Mouse (Mus musculus): ENCODE measurements at regions not wholly inside any gene's neighbourhood (a gene's known extent, or its start where the extent isn't known, plus 50 kb on each side); places are given as distances from the start of the nearest gene placed in this dataset.

DNA sequence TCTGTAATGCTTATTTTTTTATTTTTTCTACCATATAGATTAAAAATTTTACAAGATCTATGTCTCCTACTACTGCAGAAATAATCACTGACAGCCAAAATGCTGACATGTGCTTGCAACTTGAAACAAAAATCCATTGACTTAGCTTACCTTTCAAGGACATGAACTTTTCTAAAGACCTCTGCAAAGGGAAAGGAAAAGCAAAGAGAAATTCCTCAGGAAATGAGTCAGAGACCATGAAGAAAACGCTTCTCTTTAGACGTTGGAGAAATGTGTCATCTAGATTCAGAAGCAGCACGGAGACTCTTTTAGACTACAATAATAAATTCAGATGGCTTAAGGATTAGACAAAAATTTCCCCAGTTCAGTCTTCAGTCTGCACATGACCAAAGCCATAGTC is 2188.6 kb upstream of the Tenm3 start:
- Histone ChIP-seq H3K4me3 (ENCODE audit: low read depth, low read length) (no peak overlapping the region), H3K4me1 (ENCODE audit: insufficient read depth) (no peaks in the 10 kb centered on the region), H3K4me2 (ENCODE audit: low read depth, low read length) (no peak overlapping the region), H3K27me3 (ENCODE audit: insufficient read depth, low read length) (no peaks in the 10 kb centered on the region), H3K9ac (replicated peaks) (no peak overlapping the region), H3K36me3 (replicated peaks; ENCODE audit: insufficient read depth, low read length) (no peaks in the 10 kb centered on the region), H3K27ac (ENCODE audit: low read depth) (no peak overlapping the region), H3K9me3 (ENCODE audit: low read length) (no peaks in the 10 kb centered on the region)
- no peak for TF ChIP-seq CTCF (IDR thresholded peaks at IDR 0.05; ENCODE audit: low read depth)
- TF ChIP-seq EP300 (IDR thresholded peaks at IDR 0.05; ENCODE audit: low read depth): no peak
- DNase-seq (no peak), ATAC-seq (no peak)
- WGBS (ENCODE audit: insufficient replicate concordance): 32% methylated on average over 3 of the region's 3 CpGs

DNA sequence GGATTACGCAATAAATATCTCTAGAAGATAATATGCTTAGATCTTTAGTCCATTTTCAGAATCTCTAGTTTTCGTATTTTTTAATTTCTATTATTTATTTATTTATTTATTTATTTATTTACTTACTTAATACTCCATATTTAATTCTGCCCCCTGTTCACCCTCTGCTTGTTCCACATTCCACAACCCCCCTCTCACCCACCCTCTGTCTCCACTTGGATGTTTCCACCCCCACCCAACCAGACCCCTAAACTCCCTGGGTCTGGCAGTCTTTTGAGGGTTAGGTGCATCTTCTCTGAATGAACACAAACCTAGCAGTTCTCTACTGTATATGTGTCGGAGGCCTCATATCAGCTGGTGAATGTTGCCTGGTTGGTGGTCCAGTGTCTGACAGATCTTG is 2166.8 kb upstream of the Tenm3 start:
- no peak for DNase-seq
- 79% methylated on average over 3 of the region's 3 CpGs for WGBS (ENCODE audit: insufficient replicate concordance)

DNA sequence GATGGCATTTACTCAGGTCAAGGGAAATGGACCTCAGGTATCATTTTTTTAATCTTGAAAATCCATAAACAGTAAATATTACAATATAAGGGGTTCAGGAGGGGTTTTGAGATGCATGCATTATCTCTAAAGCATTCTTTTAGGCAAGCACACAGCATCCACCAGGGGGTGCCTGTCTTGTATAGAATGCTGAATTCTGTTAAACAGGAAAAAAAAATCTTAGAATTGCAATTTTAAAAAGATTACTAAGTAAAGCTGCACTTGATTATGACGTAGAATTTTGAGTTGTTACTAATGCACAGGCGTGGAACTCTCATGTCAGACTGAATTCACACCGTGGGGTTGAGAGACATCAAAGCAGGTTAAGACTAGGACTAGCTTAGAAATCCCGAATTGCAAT is 2123.6 kb upstream of the Tenm3 start:
- TF ChIP-seq EP300 (IDR thresholded peaks at IDR 0.05; ENCODE audit: low read depth) (no peak), CTCF (IDR thresholded peaks at IDR 0.05; ENCODE audit: low read depth) (no peak)
- H3K27ac ChIP-seq (ENCODE audit: low read depth): no peak overlapping the region
- DNase-seq: no peak
- no peaks in the 10 kb centered on the region for H3K4me1 ChIP-seq (ENCODE audit: insufficient read depth)
- ATAC-seq: no peak
- H3K9me3 ChIP-seq (ENCODE audit: low read length): no peaks in the 10 kb centered on the region
- H3K36me3 ChIP-seq (replicated peaks; ENCODE audit: insufficient read depth, low read length): no peaks in the 10 kb centered on the region
- no peak overlapping the region for H3K4me2 ChIP-seq (ENCODE audit: low read depth, low read length)
- no peaks in the 10 kb centered on the region for H3K27me3 ChIP-seq (ENCODE audit: insufficient read depth, low read length)
- no peak overlapping the region for H3K4me3 ChIP-seq (ENCODE audit: low read depth, low read length)
- H3K9ac ChIP-seq (replicated peaks): no peak overlapping the region
- 52% methylated on average over 4 of the region's 4 CpGs for WGBS (ENCODE audit: insufficient replicate concordance)

More for the DNA sequence above, 2166.8 kb upstream of the Tenm3 start:
- Histone ChIP-seq H3K27me3 (ENCODE audit: insufficient read depth, low read length) (no peaks in the 10 kb centered on the region), H3K27ac (ENCODE audit: low read depth) (no peak overlapping the region), H3K36me3 (replicated peaks; ENCODE audit: insufficient read depth, low read length) (no peaks in the 10 kb centered on the region), H3K9ac (replicated peaks) (no peak overlapping the region), H3K9me3 (ENCODE audit: low read length) (no peaks in the 10 kb centered on the region), H3K4me1 (ENCODE audit: insufficient read depth) (no peaks in the 10 kb centered on the region), H3K4me3 (ENCODE audit: low read depth, low read length) (no peak overlapping the region), H3K4me2 (ENCODE audit: low read depth, low read length) (no peak overlapping the region)
- ATAC-seq: no peak
- TF ChIP-seq EP300 (IDR thresholded peaks at IDR 0.05; ENCODE audit: low read depth): no peak
- no peak for TF ChIP-seq CTCF (IDR thresholded peaks at IDR 0.05; ENCODE audit: low read depth)

DNA sequence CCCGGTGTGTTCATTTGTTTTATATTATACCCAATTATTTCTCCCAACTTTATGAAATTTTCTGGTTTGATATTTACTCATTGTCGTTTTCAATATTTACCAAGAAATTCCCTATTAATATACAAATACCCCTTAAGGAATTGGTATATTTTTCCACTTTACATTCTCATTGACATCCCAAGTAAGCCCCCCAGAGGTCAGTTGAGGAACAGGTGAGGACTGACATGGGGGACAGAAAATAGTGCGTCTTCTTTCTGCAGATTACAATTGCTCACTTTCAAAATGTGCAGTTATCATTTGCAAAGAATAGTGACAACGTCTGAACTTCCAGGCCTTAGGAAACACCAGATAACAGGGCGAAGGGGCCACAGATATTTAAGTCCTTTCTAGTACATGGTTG is 2073.8 kb upstream of the Tenm3 start:
- peaks cover 21% of the 10 kb centered on the region for H3K27me3 ChIP-seq (ENCODE audit: insufficient read depth, low read length)
- no peak for TF ChIP-seq EP300 (IDR thresholded peaks at IDR 0.05; ENCODE audit: low read depth)
- no peak for TF ChIP-seq CTCF (IDR thresholded peaks at IDR 0.05; ENCODE audit: low read depth)
- H3K4me3 ChIP-seq (ENCODE audit: low read depth, low read length): no peak overlapping the region
- no peak overlapping the region for H3K4me2 ChIP-seq (ENCODE audit: low read depth, low read length)
- DNase-seq (no peak), ATAC-seq (no peak)
- H3K9ac ChIP-seq (replicated peaks): no peak overlapping the region
- no peaks in the 10 kb centered on the region for H3K9me3 ChIP-seq (ENCODE audit: low read length)
- H3K4me1 ChIP-seq (ENCODE audit: insufficient read depth): no peaks in the 10 kb centered on the region
- H3K27ac ChIP-seq (ENCODE audit: low read depth): no peak overlapping the region
- WGBS (ENCODE audit: insufficient replicate concordance): 24% methylated on average over 5 of the region's 5 CpGs
- no peaks in the 10 kb centered on the region for H3K36me3 ChIP-seq (replicated peaks; ENCODE audit: insufficient read depth, low read length)

DNA sequence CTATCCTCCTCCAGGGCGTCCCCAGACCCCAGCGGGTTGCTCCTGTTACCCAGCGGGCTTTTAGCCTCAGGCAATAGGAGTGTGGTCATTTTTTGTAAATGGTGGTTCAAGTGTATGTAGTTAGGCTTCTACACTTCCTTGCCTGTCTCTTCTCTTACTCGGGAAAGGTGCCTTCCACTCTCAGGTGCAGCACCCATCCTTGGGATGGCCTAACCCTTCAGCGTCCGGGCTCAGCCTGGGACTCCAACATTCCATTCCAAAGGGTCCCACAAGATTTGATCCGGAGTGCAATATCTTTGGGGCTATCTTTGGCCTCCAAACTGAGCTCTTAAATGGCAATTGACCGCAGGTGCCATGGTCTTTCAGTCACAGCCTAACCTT is 2073.0 kb upstream of the Tenm3 start:
- peaks cover 21% of the 10 kb centered on the region for H3K27me3 ChIP-seq (ENCODE audit: insufficient read depth, low read length)
- H3K4me2 ChIP-seq (ENCODE audit: low read depth, low read length): no peak overlapping the region
- DNase-seq (no peak), ATAC-seq (no peak)
- H3K9me3 ChIP-seq (ENCODE audit: low read length): no peaks in the 10 kb centered on the region
- 6% methylated on average over 8 of the region's 8 CpGs for WGBS (ENCODE audit: insufficient replicate concordance)
- TF ChIP-seq EP300 (IDR thresholded peaks at IDR 0.05; ENCODE audit: low read depth) (no peak), CTCF (IDR thresholded peaks at IDR 0.05; ENCODE audit: low read depth) (no peak)
- no peak overlapping the region for H3K4me3 ChIP-seq (ENCODE audit: low read depth, low read length)
- no peaks in the 10 kb centered on the region for H3K4me1 ChIP-seq (ENCODE audit: insufficient read depth)
- H3K9ac ChIP-seq (replicated peaks): no peak overlapping the region
- H3K27ac ChIP-seq (ENCODE audit: low read depth): no peak overlapping the region
- H3K36me3 ChIP-seq (replicated peaks; ENCODE audit: insufficient read depth, low read length): no peaks in the 10 kb centered on the region

DNA sequence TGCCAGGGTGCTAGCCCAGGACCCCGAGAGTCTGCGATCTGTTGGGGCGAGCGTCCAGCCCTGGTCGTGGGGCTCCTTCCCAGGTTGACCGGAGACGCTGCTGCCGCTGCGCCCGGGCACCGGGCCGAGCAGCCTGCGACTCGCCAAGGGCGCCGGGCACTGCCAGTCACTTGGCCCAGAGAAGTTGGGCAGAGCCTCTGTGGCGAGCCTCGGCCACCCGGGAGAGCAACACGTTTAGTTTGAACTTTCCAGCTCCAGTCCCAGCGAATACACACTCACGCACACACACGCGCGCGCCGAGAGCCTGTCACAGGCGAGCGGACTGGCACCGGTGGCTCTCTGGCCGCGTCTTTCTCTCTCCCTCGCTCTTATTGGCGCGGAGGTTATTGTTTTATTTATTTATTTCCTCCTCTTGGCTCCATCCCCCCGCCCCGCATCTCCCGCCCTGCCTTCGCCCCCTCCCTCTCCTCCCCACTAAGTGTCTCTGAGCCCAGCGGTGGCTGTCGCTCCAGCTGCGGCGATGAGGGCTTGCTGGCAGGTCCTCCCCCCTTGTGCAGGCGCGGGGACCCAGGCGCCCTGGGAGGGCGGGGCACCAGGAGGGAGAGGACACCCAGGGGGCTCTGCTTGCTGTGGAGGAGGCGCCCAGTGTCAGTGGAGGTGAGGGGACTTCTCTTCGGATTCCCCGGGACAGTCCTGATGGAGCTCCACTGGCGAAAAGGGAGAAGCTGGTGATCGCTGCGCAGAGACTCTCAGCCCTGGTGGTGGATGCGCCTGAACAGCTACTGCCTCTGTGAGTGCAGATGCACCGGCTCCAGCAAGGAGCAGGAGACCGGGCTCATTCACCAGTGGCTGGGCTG is 2072.4 kb upstream of the Tenm3 start:
- H3K27me3 ChIP-seq (ENCODE audit: insufficient read depth, low read length): peaks cover 21% of the 10 kb centered on the region
- H3K27ac ChIP-seq (ENCODE audit: low read depth): no peak overlapping the region
- no peaks in the 10 kb centered on the region for H3K4me1 ChIP-seq (ENCODE audit: insufficient read depth)
- TF ChIP-seq CTCF (IDR thresholded peaks at IDR 0.05; ENCODE audit: low read depth) (no peak), EP300 (IDR thresholded peaks at IDR 0.05; ENCODE audit: low read depth) (no peak)
- 1% methylated on average over 52 of the region's 56 CpGs for WGBS (ENCODE audit: insufficient replicate concordance)
- H3K4me2 ChIP-seq (ENCODE audit: low read depth, low read length): peak overlapping the region; percentile 38
- H3K9me3 ChIP-seq (ENCODE audit: low read length): no peaks in the 10 kb centered on the region
- H3K9ac ChIP-seq (replicated peaks): no peak overlapping the region
- DNase-seq (peak; percentile 12), ATAC-seq (no peak)
- H3K4me3 ChIP-seq (ENCODE audit: low read depth, low read length): 0 out of 2 replicates have a peak overlapping the region, but pooled peaks have one; percentile 1
- H3K36me3 ChIP-seq (replicated peaks; ENCODE audit: insufficient read depth, low read length): no peaks in the 10 kb centered on the region
